Mouse (Mus musculus): Measurements from ENCODE around the gene Wdr17.

DNA sequence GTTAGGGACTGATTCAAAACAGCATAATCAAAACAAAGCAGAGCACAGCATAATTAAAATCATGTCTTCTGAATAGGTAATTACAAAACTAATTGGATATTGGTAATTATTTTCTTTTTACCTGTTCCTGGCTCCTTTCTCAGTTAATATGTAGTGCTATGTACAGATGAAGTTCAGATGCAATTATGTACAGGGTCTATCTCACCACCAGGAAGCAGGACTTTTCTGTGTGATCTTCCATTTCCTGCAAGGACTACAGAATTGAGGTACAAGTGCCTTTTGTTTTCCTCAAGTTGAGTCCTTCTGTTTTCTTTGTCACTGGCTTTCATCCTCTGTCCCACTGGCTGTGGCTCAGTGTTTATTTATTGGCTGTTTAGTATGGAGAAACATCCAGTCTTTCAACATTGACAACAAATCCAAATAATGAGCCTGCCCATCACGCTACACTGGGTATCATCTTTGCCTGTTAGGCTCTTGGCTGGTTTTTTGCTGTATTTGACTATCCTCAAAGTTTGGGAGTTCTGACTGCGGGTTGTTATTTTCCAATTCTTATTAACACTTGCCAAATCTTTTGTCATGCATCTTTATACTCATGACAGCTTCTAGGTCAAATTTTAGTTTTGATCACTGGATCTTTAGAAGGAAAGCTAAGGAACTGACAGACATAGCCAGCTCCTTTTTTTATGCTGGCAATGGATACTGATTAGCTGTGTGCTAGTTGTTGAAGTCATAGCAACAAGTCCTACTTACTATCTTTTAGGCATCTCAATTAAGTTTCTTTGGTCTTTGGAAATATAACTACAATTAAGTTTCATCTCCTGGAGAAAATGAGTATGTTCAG lies 94.9 kb downstream of the Wdr17 start:
- TF ChIP-seq CTCF (conservative IDR thresholded peaks at IDR 0.05; ENCODE audit: low read length) (no peak), NANOG (IDR thresholded peaks at IDR 0.05; ENCODE audit: borderline replicate concordance, low read length) (no peak)
